10 mouse cellular contexts compared by ENCODE assay signal in the genomic region with DNA sequence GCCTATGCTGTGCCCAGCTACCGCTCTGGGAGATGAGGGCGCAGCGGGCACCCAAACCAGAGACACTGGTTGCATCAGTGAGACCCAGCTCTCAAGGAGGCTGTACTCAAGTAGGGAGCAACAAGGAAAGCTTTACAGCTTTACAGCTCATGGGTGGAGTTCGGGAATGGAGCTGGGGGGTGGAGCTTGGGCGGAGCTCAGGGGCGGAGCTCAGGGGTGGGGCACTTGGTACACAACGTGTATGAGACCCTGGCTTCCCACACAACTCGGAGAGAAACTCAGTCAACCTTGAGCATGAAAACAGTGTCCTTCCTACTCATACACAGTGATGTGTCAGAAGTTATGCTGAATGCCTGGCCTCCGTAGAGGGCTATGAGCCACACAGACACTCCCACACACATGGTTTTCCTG. TPM values are rescaled to one million over a fixed set of nuclear protein-coding genes. Genes with fewer than 3 reads are reported as not detected.
DNase-seq lines count a peak whose midpoint lies in the region; ATAC-seq and TF ChIP-seq lines count a peak whose summit lies in the region.
"Had no signal": no experiment of that assay in that cellular context is flagged by ENCODE, and none has a peak within 500 bp of the region (broad histone marks: within the 10 kb centered on the region; RNA-seq: fewer than 3 reads in every experiment).

No protein-coding gene starts in this region.

- H3K36me3 ChIP-seq in liver, postnatal 0 days (replicated peaks; ENCODE audit: insufficient read depth, low read length) = peaks cover 11% of the 10 kb centered on the region

- DNase-seq in liver (peak; percentile 38), ZHBTc4 (ENCODE audit: low read depth, low spot score) (peak; percentile 90)
- no peak for DNase-seq in liver, postnatal 0 days
- peak; percentile 17 for DNase-seq in brain, embryonic 14.5 days (ENCODE audit: low read depth)
- DNase-seq in lung, postnatal 10 days = peak; percentile 55
- no peak for DNase-seq in cerebellum, adult 11-12 months
- DNase-seq in spleen, postnatal 10 days (ENCODE audit: low spot score in 2 of 2) = no peak
- DNase-seq: cerebellum, postnatal 14 days had no signal

- no peak overlapping the region for H3K4me3 ChIP-seq in liver, postnatal 0 days (ENCODE audit: low read depth, low read length)
- H3K4me3 ChIP-seq: layer of hippocampus, adult 2 months had no signal

- no peak for ATAC-seq in liver, postnatal 0 days

- WGBS in liver, postnatal 0 days (ENCODE audit: insufficient replicate concordance) = 67% methylated on average over 9 of the region's 9 CpGs

- no peak for TF ChIP-seq POLR2A in brain, embryonic 14.5 days (IDR thresholded peaks at IDR 0.05; ENCODE audit: borderline replicate concordance, extremely low read depth, insufficient read depth, insufficient read length, poor library complexity, severe bottlenecking)

- H3K27ac ChIP-seq in liver, postnatal 0 days (ENCODE audit: low read depth) = no peak overlapping the region
- H3K27ac ChIP-seq: layer of hippocampus, adult 2 months had no signal

- TF ChIP-seq CTCF in liver, postnatal 0 days (IDR thresholded peaks at IDR 0.05; ENCODE audit: low read depth) = no peak
- no peak for TF ChIP-seq CTCF in brain, embryonic 14.5 days (IDR thresholded peaks at IDR 0.05; ENCODE audit: borderline replicate concordance, extremely low read depth, insufficient read depth, insufficient read length)

- TF ChIP-seq EP300 in liver, postnatal 0 days (IDR thresholded peaks at IDR 0.05; ENCODE audit: low read depth) = no peak

- H3K27me3 ChIP-seq in liver, postnatal 0 days (ENCODE audit: insufficient read depth, low read length) = no peaks in the 10 kb centered on the region

- H3K4me1 ChIP-seq in liver, postnatal 0 days (ENCODE audit: insufficient read depth) = no peaks in the 10 kb centered on the region

- no peak overlapping the region for H3K9ac ChIP-seq in liver, postnatal 0 days (replicated peaks)

- H3K4me2 ChIP-seq in liver, postnatal 0 days (ENCODE audit: low read depth, low read length) = no peak overlapping the region

- no peaks in the 10 kb centered on the region for H3K9me3 ChIP-seq in liver, postnatal 0 days (ENCODE audit: low read length)
- H3K9me3 ChIP-seq: megakaryocyte, embryonic 14.5 days had no signal

RNA-seq across cellular contexts. Expression of gene Casc1, which starts 35.2 kb away (rescaled TPM):
- 0.11 and 0.13 TPM in 2 replicates for polyA plus RNA-seq in liver, postnatal 0 days (2015; fragmentation: Nextera tagmentation; extraction: Ambion mirVana)
- 1.5 and 1.8 TPM in 2 replicates for polyA plus RNA-seq in brain, embryonic 14.5 days (2012; rRNA removed)

RNA-seq across cellular contexts. Expression of gene Etfrf1, which starts 35.4 kb away (rescaled TPM):
- polyA plus RNA-seq in liver, postnatal 0 days (2015; fragmentation: Nextera tagmentation; extraction: Ambion mirVana) = 42.3 and 44.9 TPM in 2 replicates
- polyA plus RNA-seq in brain, embryonic 14.5 days (2012; rRNA removed) = 15.4 and 16.0 TPM in 2 replicates

Comparison
In these comparisons a context has a peak if more than half of its experiments do, and no peak if none do; other contexts are left out.
1. DNase-seq: peak in liver (single experiment), ZHBTc4 (single experiment), brain, embryonic 14.5 days (single experiment) and lung, postnatal 10 days (single experiment); none in liver, postnatal 0 days (single experiment), cerebellum, adult 11-12 months (single experiment) and spleen, postnatal 10 days (0 of 2).